Mouse (Mus musculus): ENCODE data around the gene Khnyn.

Khnyn gene

GRCm38 (mm10) chr14:55883149-55883661, 1.5 kb upstream of the Khnyn start:
- Histone ChIP-seq H3K36me3 (ENCODE audit: control insufficient read depth, insufficient read depth, low read length, poor library complexity, severe bottlenecking) (peaks cover 9% of the 10 kb centered on the region; the same call in 1 of the 2 replicates), H3K27me3 (ENCODE audit: control insufficient read depth, insufficient read depth, low read length, poor library complexity, severe bottlenecking) (no peaks in the 10 kb centered on the region)
- no peak for DNase-seq (ENCODE audit: low read depth, low spot score)

DNA sequence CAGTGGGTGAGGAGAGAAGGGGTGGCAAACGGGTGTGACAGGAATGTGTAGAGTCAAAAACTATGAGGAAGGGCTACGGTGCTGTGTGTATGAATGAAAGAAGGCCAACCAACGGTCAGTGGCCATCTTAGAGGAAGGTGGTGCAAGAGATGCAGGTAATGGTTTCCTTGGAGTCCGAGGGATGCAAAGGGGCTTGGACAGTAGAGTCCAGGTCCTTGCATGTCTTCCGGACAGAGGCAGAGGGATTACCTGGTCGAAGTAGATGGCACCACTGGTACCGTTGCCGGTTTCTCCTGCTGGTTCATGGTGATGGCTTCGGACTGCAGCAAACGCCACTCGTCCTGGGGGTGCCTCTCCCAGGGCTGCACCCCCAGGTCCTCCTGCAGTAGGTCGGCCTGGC, 1.1 kb upstream of the Khnyn start:
- Histone ChIP-seq H3K36me3 (ENCODE audit: control insufficient read depth, insufficient read depth, low read length, poor library complexity, severe bottlenecking) (peaks cover 12% of the 10 kb centered on the region; the same call in 1 of the 2 replicates), H3K27me3 (ENCODE audit: control insufficient read depth, insufficient read depth, low read length, poor library complexity, severe bottlenecking) (no peaks in the 10 kb centered on the region)
- DNase-seq (ENCODE audit: low read depth, low spot score) = no peak

- Histone ChIP-seq H3K36me3 (ENCODE audit: control insufficient read depth, insufficient read depth, low read length, poor library complexity, severe bottlenecking) (peaks cover 14% of the 10 kb centered on the region), H3K27me3 (ENCODE audit: control insufficient read depth, insufficient read depth, low read length, poor library complexity, severe bottlenecking) (no peaks in the 10 kb centered on the region)
- DNase-seq (ENCODE audit: low read depth, low spot score) = no peak
These were observed 581 bp upstream of the Khnyn start, which contains the start of gene Cbln3 for GRCm38 (mm10) chr14:55884166-55884565. TSS of gene Cbln3 (minus strand) at chr14:55884392.

DNA sequence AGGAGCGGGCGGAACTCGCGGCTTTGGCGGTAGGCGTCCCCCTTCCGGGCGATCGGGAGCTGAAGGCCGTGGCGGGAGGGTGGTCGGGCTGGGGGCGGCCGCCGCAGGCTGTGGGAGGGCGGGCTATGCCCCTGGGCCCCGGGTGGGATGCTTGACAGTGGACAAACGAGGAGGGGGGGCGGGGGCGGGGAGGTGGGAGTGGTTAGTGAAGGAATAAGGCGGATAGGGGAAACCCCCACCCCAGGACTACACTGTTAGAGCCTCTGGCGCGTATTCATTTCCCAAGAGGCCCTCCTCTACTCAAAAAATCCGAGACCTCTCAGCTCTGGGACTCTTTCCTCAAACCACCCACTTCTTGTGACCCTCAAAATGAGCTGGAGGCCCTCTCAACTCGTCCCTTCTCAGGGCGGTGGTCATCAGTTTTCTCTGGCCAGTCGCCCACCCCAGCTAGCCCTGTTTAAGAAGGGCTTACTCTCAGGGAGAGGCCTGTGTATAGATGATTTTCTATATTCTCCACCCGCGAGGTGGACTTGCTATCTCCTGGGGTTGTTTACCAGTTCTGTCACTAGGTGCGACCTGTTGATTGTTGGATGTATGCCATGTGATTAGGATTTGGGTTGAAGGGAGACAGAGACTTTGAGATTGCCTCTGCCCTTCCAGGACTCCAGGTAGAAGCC, 505 bp downstream of the Khnyn start:
- H3K36me3 ChIP-seq (ENCODE audit: control insufficient read depth, insufficient read depth, low read length, poor library complexity, severe bottlenecking) = peaks cover 17% of the 10 kb centered on the region
- no peaks in the 10 kb centered on the region for H3K27me3 ChIP-seq (ENCODE audit: control insufficient read depth, insufficient read depth, low read length, poor library complexity, severe bottlenecking)
- peak; percentile 49 for DNase-seq (ENCODE audit: low read depth, low spot score)

GRCm38 (mm10) chr14:55885791-55886271, 1.1 kb downstream of the Khnyn start:
- peak; percentile 87 for DNase-seq (ENCODE audit: low read depth, low spot score)
- H3K27me3 ChIP-seq (ENCODE audit: control insufficient read depth, insufficient read depth, low read length, poor library complexity, severe bottlenecking) = no peaks in the 10 kb centered on the region
- peaks cover 18% of the 10 kb centered on the region for H3K36me3 ChIP-seq (ENCODE audit: control insufficient read depth, insufficient read depth, low read length, poor library complexity, severe bottlenecking)

GRCm38 (mm10) chr14:55886571-55887382, 2.0 kb downstream of the Khnyn start:
- H3K36me3 ChIP-seq (ENCODE audit: control insufficient read depth, insufficient read depth, low read length, poor library complexity, severe bottlenecking) = peaks cover 23% of the 10 kb centered on the region
- H3K27me3 ChIP-seq (ENCODE audit: control insufficient read depth, insufficient read depth, low read length, poor library complexity, severe bottlenecking) = no peaks in the 10 kb centered on the region
- DNase-seq (ENCODE audit: low read depth, low spot score) = no peak

GRCm38 (mm10) chr14:55897671-55898070, 12.9 kb downstream of the Khnyn start:
- Histone ChIP-seq H3K36me3 (ENCODE audit: control insufficient read depth, insufficient read depth, low read length, poor library complexity, severe bottlenecking) (peaks cover 25% of the 10 kb centered on the region), H3K27me3 (ENCODE audit: control insufficient read depth, insufficient read depth, low read length, poor library complexity, severe bottlenecking) (no peaks in the 10 kb centered on the region)
- no peak for DNase-seq (ENCODE audit: low read depth, low spot score)

DNA sequence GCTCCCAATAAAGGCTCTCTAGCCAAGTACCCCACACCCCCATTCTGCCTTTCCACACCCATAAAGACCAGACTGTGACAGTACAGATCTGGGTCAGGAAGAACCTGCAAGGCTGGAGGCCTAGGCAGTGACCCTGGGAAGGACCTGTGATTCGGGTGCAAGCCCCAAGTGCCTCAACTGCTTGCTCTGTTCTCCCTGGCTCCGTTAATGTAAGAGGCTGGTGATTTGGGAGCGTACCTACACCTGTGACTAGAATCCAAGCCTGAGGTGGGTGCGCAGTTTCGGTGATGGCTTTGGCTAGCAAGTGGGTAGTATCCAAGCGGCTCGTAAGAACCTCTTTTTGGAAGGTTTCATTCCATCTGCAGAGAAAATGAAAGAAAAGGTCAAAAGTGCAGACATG, 14.2 kb downstream of the Khnyn start:
- DNase-seq (ENCODE audit: low read depth, low spot score) = no peak
- H3K36me3 ChIP-seq (ENCODE audit: control insufficient read depth, insufficient read depth, low read length, poor library complexity, severe bottlenecking) = peaks cover 23% of the 10 kb centered on the region
- no peaks in the 10 kb centered on the region for H3K27me3 ChIP-seq (ENCODE audit: control insufficient read depth, insufficient read depth, low read length, poor library complexity, severe bottlenecking)

- H3K27me3 ChIP-seq (ENCODE audit: control insufficient read depth, insufficient read depth, low read length, poor library complexity, severe bottlenecking) = no peaks in the 10 kb centered on the region
- peak; percentile 93 for DNase-seq (ENCODE audit: low read depth, low spot score)
- peaks cover 15% of the 10 kb centered on the region for H3K36me3 ChIP-seq (ENCODE audit: control insufficient read depth, insufficient read depth, low read length, poor library complexity, severe bottlenecking)
These were observed 15.1 kb downstream of the Khnyn start, which contains the start of gene Sdr39u1 for GRCm38 (mm10) chr14:55899701-55900413. TSS of gene Sdr39u1 (minus strand) at chr14:55900293.

DNA sequence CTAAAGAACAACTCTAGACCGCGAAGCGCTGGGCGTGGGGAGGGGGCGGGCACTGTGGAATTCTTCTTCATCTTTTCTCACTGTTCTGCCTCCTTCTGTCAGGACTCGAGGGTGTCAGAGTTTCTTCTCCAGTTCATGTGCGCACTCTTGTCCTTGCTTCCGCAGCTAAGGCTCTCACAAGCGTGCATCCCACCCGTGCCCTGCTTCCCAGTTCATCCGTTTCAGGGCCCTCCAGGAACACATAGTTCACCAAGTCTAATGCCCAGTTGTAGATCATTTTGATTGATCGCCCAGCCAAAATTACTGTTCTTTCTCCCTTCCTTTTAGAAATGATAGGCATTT, 15.6 kb downstream of the Khnyn start:
- peaks cover 11% of the 10 kb centered on the region for H3K36me3 ChIP-seq (ENCODE audit: control insufficient read depth, insufficient read depth, low read length, poor library complexity, severe bottlenecking)
- H3K27me3 ChIP-seq (ENCODE audit: control insufficient read depth, insufficient read depth, low read length, poor library complexity, severe bottlenecking) = no peaks in the 10 kb centered on the region
- no peak for DNase-seq (ENCODE audit: low read depth, low spot score)

- peak; percentile 35 for DNase-seq (ENCODE audit: low read depth, low spot score)
- H3K27me3 ChIP-seq (ENCODE audit: control insufficient read depth, insufficient read depth, low read length, poor library complexity, severe bottlenecking) = no peaks in the 10 kb centered on the region
- no peaks in the 10 kb centered on the region for H3K36me3 ChIP-seq (ENCODE audit: control insufficient read depth, insufficient read depth, low read length, poor library complexity, severe bottlenecking)
These were observed 20.8 kb downstream of the Khnyn start for GRCm38 (mm10) chr14:55905518-55905917.

- Histone ChIP-seq H3K27me3 (ENCODE audit: control insufficient read depth, insufficient read depth, low read length, poor library complexity, severe bottlenecking) (no peaks in the 10 kb centered on the region), H3K36me3 (ENCODE audit: control insufficient read depth, insufficient read depth, low read length, poor library complexity, severe bottlenecking) (no peaks in the 10 kb centered on the region)
- DNase-seq (ENCODE audit: low read depth, low spot score) = no peak
These were observed 28.7 kb downstream of the Khnyn start for GRCm38 (mm10) chr14:55913406-55913805.

DNA sequence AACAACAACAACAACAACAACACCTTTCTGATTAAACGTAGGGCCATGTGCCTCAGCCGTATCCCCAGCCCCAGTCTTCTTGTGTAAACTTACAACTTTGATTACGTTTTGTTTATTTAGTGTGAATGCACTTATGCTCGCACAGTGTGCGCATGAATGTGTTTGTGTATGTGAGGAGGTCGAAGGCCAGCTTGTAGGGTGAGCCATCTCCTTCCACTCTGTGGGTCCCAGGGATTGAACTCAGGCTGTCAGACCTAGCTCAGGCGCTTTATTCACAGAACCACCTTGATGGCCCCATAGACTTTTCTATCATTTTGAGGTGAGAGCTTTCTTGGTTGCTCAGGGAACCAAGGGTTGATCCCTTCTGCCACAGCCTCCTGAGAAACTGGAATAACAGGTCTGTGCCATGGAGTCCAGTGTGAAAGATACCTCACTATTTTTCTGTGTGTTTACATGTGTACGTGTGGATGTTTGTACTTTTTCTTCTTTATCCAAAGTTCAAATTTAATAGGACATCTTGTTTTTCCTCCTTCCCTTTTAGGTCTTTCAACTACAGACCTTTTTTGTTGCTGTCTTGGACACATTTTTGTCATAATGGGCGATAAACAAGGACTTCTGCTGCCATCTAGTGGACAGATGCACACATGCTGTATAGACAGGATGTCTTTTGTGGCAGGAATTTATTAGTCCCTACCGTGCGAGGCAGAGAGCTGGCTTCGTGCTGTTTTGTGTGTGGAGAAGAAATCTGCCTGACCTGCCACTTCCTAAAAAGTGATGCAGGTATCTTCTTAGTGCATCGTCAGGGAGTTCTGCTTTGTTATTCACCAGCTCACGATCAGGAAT, 33.7 kb downstream of the Khnyn start:
- Histone ChIP-seq H3K27me3 (ENCODE audit: control insufficient read depth, insufficient read depth, low read length, poor library complexity, severe bottlenecking) (no peaks in the 10 kb centered on the region), H3K36me3 (ENCODE audit: control insufficient read depth, insufficient read depth, low read length, poor library complexity, severe bottlenecking) (no peaks in the 10 kb centered on the region)
- DNase-seq (ENCODE audit: low read depth, low spot score) = peak; percentile 93

All from splenic B cell, adult 2 months (primary cell).